Mouse (Mus musculus): ENCODE data around the gene Lingo2.

GRCm38 (mm10) chr4:35766905-35767304 lies 1184.6 kb downstream of the Lingo2 start:
- TF ChIP-seq GATA1 (IDR thresholded peaks at IDR 0.05; ENCODE audit: borderline replicate concordance, low read length), result no peak
- no peak for TF ChIP-seq FLI1 (IDR thresholded peaks at IDR 0.05; ENCODE audit: low read length)

Data from megakaryocyte, embryonic 14.5 days (primary cell).